Mouse (Mus musculus) adrenal gland, adult 8-10 months (tissue): ENCODE data around the gene Gpank1. TPM values are rescaled to one million over a fixed set of nuclear protein-coding genes. Genes with fewer than 3 reads are reported as not detected.
A peak's percentile ranks its signal among the peaks of the same experiment; 100 is the strongest.

Experiments
- DNase-seq: peaks from one replicate; pipeline ENCODE4 v3.0.0; 2022
- total RNA-seq, 4 experiments: library from RNA; stranded (reverse); gene quantifications; 2 replicates each; pipeline ENCODE4 v1.2.4; 2022

Gene Gpank1
- 10 to 100 TPM; 12.6 to 17.9 (median 14.5) TPM for total RNA-seq

GRCm38 (mm10) chr17:35121143-35121799, at the start of gene Gpank1:
Gene Gpank1, plus strand, starts transcription at chr17:35121455.
- peak; percentile 99 for DNase-seq

- no peak for DNase-seq
Measured at GRCm38 (mm10) chr17:35074097-35074496, 47.2 kb upstream of the Gpank1 start.

GRCm38 (mm10) chr17:35076507-35077176, 44.6 kb upstream of the Gpank1 start, which contains the start of gene Ly6g6e:
Gene Ly6g6e, plus strand, starts transcription at chr17:35076902.
- DNase-seq, result no peak

GRCm38 (mm10) chr17:35077285-35077684, 44.0 kb upstream of the Gpank1 start:
- DNase-seq, result no peak

- no peak for DNase-seq
Measured at GRCm38 (mm10) chr17:35077786-35078233, 43.4 kb upstream of the Gpank1 start, which contains the start of gene Ly6g6d. Gene Ly6g6d, minus strand, starts transcription at chr17:35078065.

- no peak for DNase-seq
Measured at GRCm38 (mm10) chr17:35079778-35080177, 41.5 kb upstream of the Gpank1 start.

GRCm38 (mm10) chr17:35080248-35080647, 41.0 kb upstream of the Gpank1 start:
- DNase-seq, result no peak

GRCm38 (mm10) chr17:35080710-35081109, 40.5 kb upstream of the Gpank1 start:
- no peak for DNase-seq

GRCm38 (mm10) chr17:35082841-35083576, 38.2 kb upstream of the Gpank1 start:
- DNase-seq, result no peak

GRCm38 (mm10) chr17:35083929-35084497, 37.2 kb upstream of the Gpank1 start:
- no peak for DNase-seq

GRCm38 (mm10) chr17:35085208-35085865, 35.9 kb upstream of the Gpank1 start, which contains the start of gene Ly6g6f:
Gene Ly6g6f, minus strand, starts transcription at chr17:35085610.
- DNase-seq, result no peak

GRCm38 (mm10) chr17:35088151-35088550, 33.1 kb upstream of the Gpank1 start:
- DNase-seq, result no peak

- DNase-seq, result peak; percentile 90
Measured at GRCm38 (mm10) chr17:35088825-35089644, 32.2 kb upstream of the Gpank1 start, which contains the start of gene Abhd16a. Gene Abhd16a, plus strand, starts transcription at chr17:35089263.

- DNase-seq, result peak; percentile 33
Measured at GRCm38 (mm10) chr17:35090166-35090932, 30.9 kb upstream of the Gpank1 start.

- DNase-seq, result no peak
Measured at GRCm38 (mm10) chr17:35092403-35093198, 28.7 kb upstream of the Gpank1 start.

GRCm38 (mm10) chr17:35094475-35095365, 26.5 kb upstream of the Gpank1 start:
- no peak for DNase-seq

- no peak for DNase-seq
Measured at GRCm38 (mm10) chr17:35096597-35096996, 24.7 kb upstream of the Gpank1 start.

- no peak for DNase-seq
Measured at GRCm38 (mm10) chr17:35097164-35097655, 24.0 kb upstream of the Gpank1 start.
